In the genomic region with DNA sequence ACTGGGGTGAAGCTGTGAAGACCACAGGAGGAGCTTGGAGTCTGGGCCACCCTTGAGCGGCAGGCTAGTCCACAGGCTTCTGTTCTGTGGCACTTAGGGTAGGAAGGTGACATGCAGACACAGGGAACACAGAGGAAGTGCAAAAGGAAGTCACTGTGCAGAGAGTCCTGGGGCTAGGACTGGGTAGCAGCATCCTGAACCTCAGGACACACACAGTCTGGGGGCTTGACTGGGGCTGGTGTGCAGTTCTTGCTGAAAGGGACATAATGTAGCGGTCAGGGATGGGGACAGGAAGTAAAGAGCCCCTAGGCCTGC, we compare ENCODE assay signal across 9 mouse cellular contexts. TPM values are rescaled to one million over a fixed set of nuclear protein-coding genes. Genes with fewer than 3 reads are reported as not detected.
DNase-seq lines count a peak whose midpoint lies in the region; ATAC-seq lines count a peak whose summit lies in the region.
"Had no signal": no experiment of that assay in that cellular context is flagged by ENCODE, and none has a peak within 500 bp of the region (broad histone marks: within the 10 kb centered on the region; RNA-seq: fewer than 3 reads in every experiment).

No protein-coding gene starts in this region.

- no peaks in the 10 kb centered on the region for H3K36me3 ChIP-seq in liver, embryonic 11.5 days (ENCODE audit: control insufficient read depth, insufficient read depth, low read length)
- H3K36me3 ChIP-seq in embryonic facial prominence, embryonic 14.5 days (ENCODE audit: control insufficient read depth, insufficient read depth, low read length) = peaks cover 5% of the 10 kb centered on the region; the same call in 1 of the 2 replicates
- no peaks in the 10 kb centered on the region for H3K36me3 ChIP-seq in limb, embryonic 11.5 days (ENCODE audit: control insufficient read depth, insufficient read depth, low read length)
- peaks cover 13% of the 10 kb centered on the region for H3K36me3 ChIP-seq in neural tube, embryonic 13.5 days

- no peak; the same call in 1 of the 2 replicates for ATAC-seq in liver, embryonic 11.5 days (replicated peaks; ENCODE audit: low FRiP score)
- ATAC-seq in embryonic facial prominence, embryonic 14.5 days (ENCODE audit: low read depth) = no peak
- ATAC-seq in limb, embryonic 11.5 days (ENCODE audit: insufficient number of reproducible peaks, low FRiP score, low TSS enrichment, low read depth) = no peak
- ATAC-seq in neural tube, embryonic 13.5 days (ENCODE audit: low read depth) = no peak

- H3K9me3 ChIP-seq in liver, embryonic 11.5 days (ENCODE audit: control insufficient read depth, low read length) = no peaks in the 10 kb centered on the region
- H3K9me3 ChIP-seq in embryonic facial prominence, embryonic 14.5 days (ENCODE audit: control insufficient read depth, low read length) = no peaks in the 10 kb centered on the region
- no peaks in the 10 kb centered on the region for H3K9me3 ChIP-seq in limb, embryonic 11.5 days (ENCODE audit: control insufficient read depth, low read length)
- no peaks in the 10 kb centered on the region for H3K9me3 ChIP-seq in neural tube, embryonic 13.5 days

- no peak overlapping the region for H3K9ac ChIP-seq in liver, embryonic 11.5 days (ENCODE audit: low read depth, low read length)
- no peak overlapping the region for H3K9ac ChIP-seq in embryonic facial prominence, embryonic 14.5 days (ENCODE audit: low read depth, low read length)
- H3K9ac ChIP-seq in limb, embryonic 11.5 days (ENCODE audit: low read length) = no peak overlapping the region
- no peak overlapping the region for H3K9ac ChIP-seq in neural tube, embryonic 13.5 days

- H3K27ac ChIP-seq in liver, embryonic 11.5 days (ENCODE audit: low read depth, low read length) = no peak overlapping the region
- H3K27ac ChIP-seq in embryonic facial prominence, embryonic 14.5 days (replicated peaks; ENCODE audit: low read depth, low read length) = no peak overlapping the region
- no peak overlapping the region for H3K27ac ChIP-seq in limb, embryonic 11.5 days (replicated peaks; ENCODE audit: low read depth, low read length)
- no peak overlapping the region for H3K27ac ChIP-seq in neural tube, embryonic 13.5 days (replicated peaks)

- intact Hi-C loops in gastrocnemius, postnatal 36 days (cut with DNase I) = no loop called here

- peaks cover 6% of the 10 kb centered on the region; the same call in 1 of the 2 replicates for H3K27me3 ChIP-seq in liver, embryonic 11.5 days (replicated peaks; ENCODE audit: control insufficient read depth, insufficient read depth, low read length)
- H3K27me3 ChIP-seq in embryonic facial prominence, embryonic 14.5 days (replicated peaks; ENCODE audit: control insufficient read depth, insufficient read depth, low read length) = no peaks in the 10 kb centered on the region
- no peaks in the 10 kb centered on the region for H3K27me3 ChIP-seq in limb, embryonic 11.5 days (ENCODE audit: control insufficient read depth, insufficient read depth, low read length)
- H3K27me3 ChIP-seq in neural tube, embryonic 13.5 days = no peaks in the 10 kb centered on the region

- WGBS in liver, embryonic 11.5 days = 67% methylated on average over 2 of the region's 2 CpGs
- 61% methylated on average over 2 of the region's 2 CpGs for WGBS in embryonic facial prominence, embryonic 14.5 days
- WGBS in limb, embryonic 11.5 days = 63% methylated on average over 2 of the region's 2 CpGs
- 59% methylated on average over 2 of the region's 2 CpGs for WGBS in neural tube, embryonic 13.5 days

- no peak for DNase-seq in liver, embryonic 11.5 days (ENCODE audit: low spot score)
- no peak for DNase-seq in liver
- no peak for DNase-seq in embryonic facial prominence, embryonic 14.5 days (ENCODE audit: low spot score)
- no peak for DNase-seq in limb, embryonic 11.5 days (ENCODE audit: low spot score)
- no peak for DNase-seq in cerebellum, postnatal 10 days
- no peak for DNase-seq in gastrocnemius, postnatal 36 days
- DNase-seq in kidney, adult 9 months = no peak
- DNase-seq: layer of hippocampus, adult 9-11 months had no signal

- peak overlapping the region; percentile 43 for H3K4me3 ChIP-seq in liver, embryonic 11.5 days (ENCODE audit: low read depth, low read length)
- H3K4me3 ChIP-seq in embryonic facial prominence, embryonic 14.5 days (ENCODE audit: low read depth, low read length) = no peak overlapping the region
- no peak overlapping the region for H3K4me3 ChIP-seq in limb, embryonic 11.5 days (ENCODE audit: low read depth, low read length)
- no peak overlapping the region for H3K4me3 ChIP-seq in neural tube, embryonic 13.5 days

- H3K4me1 ChIP-seq in liver, embryonic 11.5 days (replicated peaks; ENCODE audit: control insufficient read depth, insufficient read depth, low read length) = peaks cover 10% of the 10 kb centered on the region; the same call in 1 of the 2 replicates
- H3K4me1 ChIP-seq in embryonic facial prominence, embryonic 14.5 days (ENCODE audit: control insufficient read depth, insufficient read depth, low read length) = no peaks in the 10 kb centered on the region
- H3K4me1 ChIP-seq in limb, embryonic 11.5 days (ENCODE audit: control insufficient read depth, insufficient read depth, low read length) = peaks cover 7% of the 10 kb centered on the region
- peaks cover 25% of the 10 kb centered on the region for H3K4me1 ChIP-seq in neural tube, embryonic 13.5 days (replicated peaks)

- H3K4me2 ChIP-seq in liver, embryonic 11.5 days = peak overlapping the region; percentile 57
- peak overlapping the region; percentile 50 for H3K4me2 ChIP-seq in embryonic facial prominence, embryonic 14.5 days (ENCODE audit: low read depth, low read length)
- peak overlapping the region; percentile 39; the same call in 1 of the 2 replicates for H3K4me2 ChIP-seq in limb, embryonic 11.5 days (ENCODE audit: low read depth, severe bottlenecking)
- H3K4me2 ChIP-seq in neural tube, embryonic 13.5 days = peak overlapping the region; percentile 46

RNA-seq across cellular contexts. Expression of a gene that starts 22.1 kb away (rescaled TPM):
- polyA plus RNA-seq in liver, embryonic 11.5 days (2014; fragmentation: Nextera tagmentation; extraction: Ambion mirVana) = 9.5 and 10.3 TPM in 2 replicates
- polyA plus RNA-seq in embryonic facial prominence, embryonic 14.5 days (2014; fragmentation: Nextera tagmentation; extraction: Ambion mirVana) = 5.4 and 5.5 TPM in 2 replicates
- polyA plus RNA-seq in limb, embryonic 11.5 days (2014; fragmentation: Nextera tagmentation; extraction: Ambion mirVana) = 7.0 and 10.3 TPM in 2 replicates
- 9.8 and 14.6 TPM in 2 replicates for polyA plus RNA-seq in neural tube, embryonic 13.5 days (2015; fragmentation: Nextera tagmentation; extraction: Ambion mirVana)
- total RNA-seq in gastrocnemius, postnatal 36 days (2021) = 1 to 10 TPM; 3.7 to 4.9 TPM

RNA-seq across cellular contexts. Expression of a gene that starts 56.3 kb away (rescaled TPM):
- 0.40 and 0.51 TPM in 2 replicates for polyA plus RNA-seq in liver, embryonic 11.5 days (2014; fragmentation: Nextera tagmentation; extraction: Ambion mirVana)
- polyA plus RNA-seq in embryonic facial prominence, embryonic 14.5 days (2014; fragmentation: Nextera tagmentation; extraction: Ambion mirVana) = 1.3 and 1.8 TPM in 2 replicates
- 0.71 and 2.0 TPM in 2 replicates for polyA plus RNA-seq in limb, embryonic 11.5 days (2014; fragmentation: Nextera tagmentation; extraction: Ambion mirVana)
- 0.06 and 0.15 TPM in 2 replicates for polyA plus RNA-seq in neural tube, embryonic 13.5 days (2015; fragmentation: Nextera tagmentation; extraction: Ambion mirVana)
- total RNA-seq in gastrocnemius, postnatal 36 days (2021) = under 1 TPM; 0.13 to 0.32 TPM
